Mouse (Mus musculus): ENCODE data around the gene Ift88. TPM values are rescaled to one million over a fixed set of nuclear protein-coding genes. Genes with fewer than 3 reads are reported as not detected.
A peak's percentile ranks its signal among the peaks of the same experiment; 100 is the strongest.

Gene Ift88
- polyA plus RNA-seq, 1 experiment from 2014 or later = 17.3 TPM

DNA sequence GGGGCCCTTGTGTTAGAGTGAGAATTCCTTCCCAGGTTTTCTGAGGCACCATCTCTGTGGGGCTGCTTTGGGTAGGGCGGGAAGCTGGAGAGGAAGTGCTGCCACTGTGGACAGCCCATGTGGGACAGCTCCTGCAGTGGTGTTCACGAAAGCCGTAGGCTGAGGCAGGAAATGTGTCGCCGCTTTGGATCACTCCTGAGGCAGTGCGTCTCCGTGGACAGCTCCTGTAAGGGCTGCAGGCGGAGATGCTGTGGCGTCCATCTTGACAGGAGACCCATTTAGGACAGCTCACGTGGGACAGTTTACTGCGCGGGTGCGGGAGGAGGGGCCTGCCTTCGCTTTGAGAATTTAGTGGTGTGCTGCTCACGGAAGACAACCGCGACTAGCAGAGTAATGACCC lies 121.7 kb downstream of the Ift88 start:
- ATAC-seq = peak; percentile 12; the same call in 1 of the 2 replicates
- H3K9me3 ChIP-seq (replicated peaks; ENCODE audit: control insufficient read depth, low read length, poor library complexity, severe bottlenecking) = peaks cover 3% of the 10 kb centered on the region; the same call in 1 of the 2 replicates
- no peak overlapping the region for H3K9ac ChIP-seq (ENCODE audit: low read depth, low read length)
- peaks cover 8% of the 10 kb centered on the region for H3K36me3 ChIP-seq (ENCODE audit: control insufficient read depth, insufficient read depth, low read length)
- WGBS = 87% methylated on average over 17 of the region's 17 CpGs
- no peaks in the 10 kb centered on the region for H3K4me1 ChIP-seq (ENCODE audit: control insufficient read depth, insufficient read depth, low read length)
- no peak overlapping the region for H3K27ac ChIP-seq (ENCODE audit: low read length)
- H3K27me3 ChIP-seq (ENCODE audit: control insufficient read depth, insufficient read depth, low read depth, low read length) = no peaks in the 10 kb centered on the region
- H3K4me2 ChIP-seq (ENCODE audit: low read length) = no peak overlapping the region
- H3K4me3 ChIP-seq (ENCODE audit: low read depth, low read length) = no peak overlapping the region

- no peak overlapping the region for H3K4me2 ChIP-seq (ENCODE audit: low read length)
Observed at GRCm38 (mm10) chr14:57546131-57546530, 122.3 kb downstream of the Ift88 start.

DNA sequence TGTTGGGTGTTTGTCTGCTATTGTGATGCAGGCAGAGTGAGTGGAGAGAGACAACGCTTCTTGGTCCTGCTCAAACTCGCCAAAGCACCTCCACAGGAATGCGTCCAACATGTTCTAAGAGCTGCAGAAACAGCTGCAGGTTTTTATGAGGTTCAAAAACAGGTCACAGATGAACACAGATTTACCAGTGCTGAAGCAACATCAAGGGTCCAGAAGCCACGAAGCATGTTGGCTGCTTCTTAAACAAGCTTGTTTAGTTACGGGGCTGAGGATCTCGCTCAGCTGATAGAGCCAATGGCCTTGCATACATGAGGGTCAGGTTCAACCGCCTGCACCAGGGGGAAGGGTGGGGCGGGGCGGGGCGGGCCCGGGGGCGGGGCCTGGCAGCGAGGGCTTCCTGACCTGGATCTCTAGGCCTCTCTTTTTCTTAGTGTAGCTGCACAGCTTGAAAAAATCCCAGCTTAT lies 122.7 kb downstream of the Ift88 start:
- 27% methylated on average over 13 of the region's 13 CpGs for WGBS
- Histone ChIP-seq H3K9me3 (replicated peaks; ENCODE audit: control insufficient read depth, low read length, poor library complexity, severe bottlenecking) (peaks cover 1% of the 10 kb centered on the region; the same call in 1 of the 2 replicates), H3K9ac (ENCODE audit: low read depth, low read length) (no peak overlapping the region), H3K27me3 (ENCODE audit: control insufficient read depth, insufficient read depth, low read depth, low read length) (no peaks in the 10 kb centered on the region), H3K27ac (ENCODE audit: low read length) (no peak overlapping the region), H3K4me3 (ENCODE audit: low read depth, low read length) (no peak overlapping the region), H3K36me3 (ENCODE audit: control insufficient read depth, insufficient read depth, low read length) (peaks cover 8% of the 10 kb centered on the region), H3K4me2 (ENCODE audit: low read length) (no peak overlapping the region), H3K4me1 (ENCODE audit: control insufficient read depth, insufficient read depth, low read length) (no peaks in the 10 kb centered on the region)
- ATAC-seq = no peak

More at GRCm38 (mm10) chr14:57546131-57546530, 122.3 kb downstream of the Ift88 start:
- 86% methylated on average over 8 of the region's 8 CpGs for WGBS
- H3K36me3 ChIP-seq (ENCODE audit: control insufficient read depth, insufficient read depth, low read length) = peaks cover 8% of the 10 kb centered on the region
- no peaks in the 10 kb centered on the region for H3K4me1 ChIP-seq (ENCODE audit: control insufficient read depth, insufficient read depth, low read length)
- no peak for ATAC-seq
- no peak overlapping the region for H3K4me3 ChIP-seq (ENCODE audit: low read depth, low read length)
- peaks cover 3% of the 10 kb centered on the region; the same call in 1 of the 2 replicates for H3K9me3 ChIP-seq (replicated peaks; ENCODE audit: control insufficient read depth, low read length, poor library complexity, severe bottlenecking)
- H3K9ac ChIP-seq (ENCODE audit: low read depth, low read length) = no peak overlapping the region
- H3K27me3 ChIP-seq (ENCODE audit: control insufficient read depth, insufficient read depth, low read depth, low read length) = no peaks in the 10 kb centered on the region
- no peak overlapping the region for H3K27ac ChIP-seq (ENCODE audit: low read length)

DNA sequence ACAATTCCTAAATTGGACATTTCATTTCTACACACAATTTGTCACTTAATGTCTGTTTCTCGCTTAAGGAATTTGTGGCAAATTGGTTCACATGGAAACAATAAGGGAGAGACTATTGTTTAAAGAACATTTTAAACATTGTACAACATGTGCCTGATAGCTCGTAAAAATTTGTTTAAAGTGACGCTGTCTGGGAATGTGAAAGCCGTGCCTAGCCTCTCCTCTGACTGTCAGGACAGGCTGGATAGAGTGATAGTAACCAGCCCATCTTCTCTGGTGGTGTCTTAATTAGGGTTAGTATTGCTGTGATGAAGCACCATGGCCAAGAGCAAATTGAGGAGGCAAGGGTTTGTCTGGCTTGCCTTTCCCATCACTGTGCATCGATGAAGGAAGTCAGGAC lies 123.2 kb downstream of the Ift88 start:
- ATAC-seq = no peak
- WGBS = 94% methylated on average over 5 of the region's 5 CpGs
- peaks cover 8% of the 10 kb centered on the region for H3K36me3 ChIP-seq (ENCODE audit: control insufficient read depth, insufficient read depth, low read length)
- no peak overlapping the region for H3K4me2 ChIP-seq (ENCODE audit: low read length)
- no peaks in the 10 kb centered on the region for H3K27me3 ChIP-seq (ENCODE audit: control insufficient read depth, insufficient read depth, low read depth, low read length)
- no peak overlapping the region for H3K9ac ChIP-seq (ENCODE audit: low read depth, low read length)
- H3K27ac ChIP-seq (ENCODE audit: low read length) = no peak overlapping the region
- no peaks in the 10 kb centered on the region for H3K9me3 ChIP-seq (replicated peaks; ENCODE audit: control insufficient read depth, low read length, poor library complexity, severe bottlenecking)
- H3K4me1 ChIP-seq (ENCODE audit: control insufficient read depth, insufficient read depth, low read length) = no peaks in the 10 kb centered on the region
- no peak overlapping the region for H3K4me3 ChIP-seq (ENCODE audit: low read depth, low read length)

DNA sequence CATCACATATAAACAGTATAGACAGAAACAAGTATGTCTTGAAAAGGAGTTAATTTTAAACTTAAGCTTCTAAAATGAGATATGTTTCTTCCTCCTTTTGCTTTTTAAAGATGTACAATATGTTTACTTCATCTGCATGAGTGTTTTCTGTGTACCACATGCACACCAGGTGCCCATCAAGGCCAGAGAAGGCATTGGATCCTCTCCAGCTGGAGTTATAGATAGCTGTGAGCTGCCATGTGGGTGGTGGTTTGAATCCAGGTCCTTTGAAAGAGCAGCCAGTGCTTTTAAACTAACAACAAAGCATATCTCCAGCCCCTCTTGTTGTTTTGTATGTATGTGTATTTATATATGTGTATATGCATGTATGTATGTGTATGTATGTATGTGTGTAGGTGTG lies 129.1 kb downstream of the Ift88 start:
- peaks cover 6% of the 10 kb centered on the region for H3K36me3 ChIP-seq (ENCODE audit: control insufficient read depth, insufficient read depth, low read length)
- H3K9me3 ChIP-seq (replicated peaks; ENCODE audit: control insufficient read depth, low read length, poor library complexity, severe bottlenecking) = no peaks in the 10 kb centered on the region
- H3K4me1 ChIP-seq (ENCODE audit: control insufficient read depth, insufficient read depth, low read length) = no peaks in the 10 kb centered on the region
- no peak overlapping the region for H3K9ac ChIP-seq (ENCODE audit: low read depth, low read length)
- ATAC-seq = no peak
- H3K27ac ChIP-seq (ENCODE audit: low read length) = no peak overlapping the region
- no peaks in the 10 kb centered on the region for H3K27me3 ChIP-seq (ENCODE audit: control insufficient read depth, insufficient read depth, low read depth, low read length)
- no peak overlapping the region for H3K4me3 ChIP-seq (ENCODE audit: low read depth, low read length)
- no peak overlapping the region for H3K4me2 ChIP-seq (ENCODE audit: low read length)

DNA sequence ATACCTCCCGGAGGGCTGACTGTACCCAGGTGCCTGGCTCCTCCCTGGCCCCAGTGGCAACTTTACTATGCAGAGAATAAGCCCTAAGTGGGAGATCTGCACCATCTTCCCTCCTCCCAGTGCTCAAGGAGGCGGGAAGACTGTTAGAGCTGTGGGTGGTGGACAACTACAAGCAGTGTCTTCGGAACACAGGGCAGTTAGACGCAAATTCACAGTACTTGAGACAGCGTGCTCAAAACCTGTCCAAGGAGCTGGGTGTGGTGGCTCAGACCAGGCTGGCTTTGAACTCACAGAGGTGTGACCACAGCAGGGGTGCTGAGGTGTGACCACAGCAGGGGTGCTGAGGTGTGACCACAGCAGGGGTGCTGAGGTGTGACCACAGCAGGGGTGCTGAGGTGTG lies 130.6 kb downstream of the Ift88 start:
- H3K4me1 ChIP-seq (ENCODE audit: control insufficient read depth, insufficient read depth, low read length) = no peaks in the 10 kb centered on the region
- H3K9me3 ChIP-seq (replicated peaks; ENCODE audit: control insufficient read depth, low read length, poor library complexity, severe bottlenecking) = no peaks in the 10 kb centered on the region
- no peak overlapping the region for H3K27ac ChIP-seq (ENCODE audit: low read length)
- no peak overlapping the region for H3K9ac ChIP-seq (ENCODE audit: low read depth, low read length)
- H3K36me3 ChIP-seq (ENCODE audit: control insufficient read depth, insufficient read depth, low read length) = peaks cover 3% of the 10 kb centered on the region; the same call in 1 of the 2 replicates
- WGBS = 94% methylated on average over 5 of the region's 5 CpGs
- no peaks in the 10 kb centered on the region for H3K27me3 ChIP-seq (ENCODE audit: control insufficient read depth, insufficient read depth, low read depth, low read length)
- H3K4me3 ChIP-seq (ENCODE audit: low read depth, low read length) = no peak overlapping the region
- H3K4me2 ChIP-seq (ENCODE audit: low read length) = no peak overlapping the region
- no peak for ATAC-seq

DNA sequence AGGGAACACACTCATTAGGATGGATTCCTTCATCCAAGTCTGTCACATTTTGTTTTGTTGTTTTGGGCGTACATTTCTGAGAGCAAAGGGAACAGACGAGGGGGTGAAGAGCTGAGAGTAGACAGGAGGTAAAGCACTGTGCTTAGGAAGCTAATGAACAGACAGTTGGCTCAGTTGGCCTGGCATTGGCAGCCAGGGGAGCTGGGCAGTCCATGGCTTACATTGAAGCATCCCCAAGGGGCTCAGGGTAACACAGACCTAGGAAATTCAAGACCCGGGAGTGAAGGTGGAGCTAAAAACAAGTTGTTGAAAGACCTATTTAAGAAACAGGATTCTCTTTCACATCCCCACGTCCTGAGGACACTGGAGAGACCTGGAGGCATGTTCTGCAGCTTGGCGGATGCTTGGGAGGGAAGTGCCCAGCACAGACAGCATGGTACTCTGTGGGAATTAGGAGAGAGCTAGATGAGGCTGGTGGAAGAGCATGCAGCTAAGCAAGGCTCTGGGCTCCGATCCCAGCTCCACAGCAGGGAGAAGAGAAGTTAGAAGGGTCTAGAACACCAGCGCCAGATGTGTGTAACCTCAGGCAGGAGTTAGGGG lies 131.7 kb downstream of the Ift88 start:
- H3K9me3 ChIP-seq (replicated peaks; ENCODE audit: control insufficient read depth, low read length, poor library complexity, severe bottlenecking) = no peaks in the 10 kb centered on the region

DNA sequence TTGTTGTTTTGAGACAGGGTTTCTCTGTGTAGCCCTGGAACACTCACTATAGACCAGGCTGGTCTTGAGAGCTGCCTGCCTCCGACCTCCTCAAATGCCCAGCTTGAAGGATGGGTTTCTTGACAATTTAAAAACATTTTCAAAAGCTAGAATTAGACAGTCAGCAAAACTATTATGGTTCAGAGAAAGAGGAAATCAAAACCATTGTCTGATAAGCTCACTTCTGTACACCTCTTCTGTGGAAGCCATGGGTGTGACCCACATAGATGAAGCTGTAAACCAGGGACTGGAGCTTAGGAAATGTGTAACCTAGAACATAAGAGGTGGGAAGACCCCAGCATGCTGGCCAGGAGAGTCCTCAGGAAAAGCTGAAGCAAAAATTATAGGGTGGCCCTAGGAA lies 133.1 kb downstream of the Ift88 start:
- 97% methylated on average over 1 of the region's 1 CpGs for WGBS
- ATAC-seq = no peak
- no peak overlapping the region for H3K4me2 ChIP-seq (ENCODE audit: low read length)
- H3K27me3 ChIP-seq (ENCODE audit: control insufficient read depth, insufficient read depth, low read depth, low read length) = no peaks in the 10 kb centered on the region
- H3K9me3 ChIP-seq (replicated peaks; ENCODE audit: control insufficient read depth, low read length, poor library complexity, severe bottlenecking) = no peaks in the 10 kb centered on the region
- H3K36me3 ChIP-seq (ENCODE audit: control insufficient read depth, insufficient read depth, low read length) = no peaks in the 10 kb centered on the region
- no peak overlapping the region for H3K27ac ChIP-seq (ENCODE audit: low read length)
- no peaks in the 10 kb centered on the region for H3K4me1 ChIP-seq (ENCODE audit: control insufficient read depth, insufficient read depth, low read length)
- no peak overlapping the region for H3K4me3 ChIP-seq (ENCODE audit: low read depth, low read length)
- H3K9ac ChIP-seq (ENCODE audit: low read depth, low read length) = no peak overlapping the region

More for the DNA sequence above, 131.7 kb downstream of the Ift88 start:
- Histone ChIP-seq H3K27me3 (ENCODE audit: control insufficient read depth, insufficient read depth, low read depth, low read length) (no peaks in the 10 kb centered on the region), H3K27ac (ENCODE audit: low read length) (no peak overlapping the region), H3K36me3 (ENCODE audit: control insufficient read depth, insufficient read depth, low read length) (no peaks in the 10 kb centered on the region), H3K4me3 (ENCODE audit: low read depth, low read length) (no peak overlapping the region), H3K4me2 (ENCODE audit: low read length) (no peak overlapping the region), H3K9ac (ENCODE audit: low read depth, low read length) (no peak overlapping the region), H3K4me1 (ENCODE audit: control insufficient read depth, insufficient read depth, low read length) (no peaks in the 10 kb centered on the region)
- 88% methylated on average over 7 of the region's 7 CpGs for WGBS
- ATAC-seq = no peak

DNA sequence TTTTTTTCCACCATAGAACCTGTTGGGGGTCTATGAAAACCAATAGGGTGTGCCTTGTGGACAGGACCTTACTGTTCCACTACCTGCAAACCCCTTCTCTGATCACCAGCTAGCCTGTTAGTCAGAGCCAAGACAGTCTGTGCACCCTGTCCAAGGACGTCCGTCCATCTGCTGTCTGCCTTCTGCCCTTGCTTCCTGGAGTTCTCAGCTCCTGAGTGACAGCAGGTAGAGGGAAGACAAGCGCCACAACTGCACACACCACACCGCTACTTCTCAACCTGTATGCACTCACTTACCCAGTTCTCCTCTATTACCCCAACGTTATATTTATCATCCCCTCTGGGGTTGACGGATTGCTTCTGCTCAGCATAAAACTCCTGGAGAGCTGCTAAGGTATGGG lies 141.8 kb downstream of the Ift88 start:
- Histone ChIP-seq H3K9ac (ENCODE audit: low read depth, low read length) (no peak overlapping the region), H3K4me3 (ENCODE audit: low read depth, low read length) (no peak overlapping the region), H3K27ac (ENCODE audit: low read length) (no peak overlapping the region), H3K4me1 (ENCODE audit: control insufficient read depth, insufficient read depth, low read length) (peaks cover 1% of the 10 kb centered on the region), H3K27me3 (ENCODE audit: control insufficient read depth, insufficient read depth, low read depth, low read length) (no peaks in the 10 kb centered on the region), H3K9me3 (replicated peaks; ENCODE audit: control insufficient read depth, low read length, poor library complexity, severe bottlenecking) (no peaks in the 10 kb centered on the region), H3K4me2 (ENCODE audit: low read length) (no peak overlapping the region), H3K36me3 (ENCODE audit: control insufficient read depth, insufficient read depth, low read length) (no peaks in the 10 kb centered on the region)
- no peak for ATAC-seq
- WGBS = 95% methylated on average over 6 of the region's 6 CpGs
